Mouse (Mus musculus) layer of hippocampus, postnatal 25 days (tissue): ENCODE results near the gene Tmem260. TPM values are rescaled to one million over a fixed set of nuclear protein-coding genes. Genes with fewer than 3 reads are reported as not detected.

Experiments used
- DNase-seq, 2 experiments: peaks; one replicate each; pipeline ENCODE4 v3.0.0; 2022; ENCODE audit warnings: mixed read lengths in 2 of 2, low spot score in 1 of 2; ENCODE audit errors: extremely low spot score in 1 of 2
- total RNA-seq, 2 experiments: library from RNA; stranded (reverse); gene quantifications; 2 replicates each; pipeline ENCODE4 v1.2.3; 2021

The Tmem260 gene
- total RNA-seq, result 10 to 100 TPM; 22.3 to 25.0 TPM

GRCm38 (mm10) chr14:48445984-48446683 lies at the start of gene Tmem260:
TSS of gene Tmem260 (plus strand) at chr14:48446124.
- DNase-seq, result peak; percentile 93 to 99

GRCm38 (mm10) chr14:48406086-48406485 lies 39.8 kb upstream of the Tmem260 start:
- no peak for DNase-seq

GRCm38 (mm10) chr14:48417064-48417463 lies 28.9 kb upstream of the Tmem260 start:
- no peak for DNase-seq

- DNase-seq, result no peak
Observed at GRCm38 (mm10) chr14:48418264-48418663, 27.7 kb upstream of the Tmem260 start.

- DNase-seq, result no peak
Observed at GRCm38 (mm10) chr14:48418672-48419071, 27.3 kb upstream of the Tmem260 start.

- DNase-seq, result no peak
Observed at GRCm38 (mm10) chr14:48421476-48421875, 24.4 kb upstream of the Tmem260 start.

- DNase-seq, result no peak
Observed at GRCm38 (mm10) chr14:48421996-48422395, 23.9 kb upstream of the Tmem260 start.

GRCm38 (mm10) chr14:48422436-48422835 lies 23.5 kb upstream of the Tmem260 start:
- DNase-seq, result no peak

- DNase-seq, result no peak
Observed at GRCm38 (mm10) chr14:48422901-48423300, 23.0 kb upstream of the Tmem260 start.

- no peak for DNase-seq
Observed at GRCm38 (mm10) chr14:48431978-48432377, 13.9 kb upstream of the Tmem260 start.

- no peak for DNase-seq
Observed at GRCm38 (mm10) chr14:48443796-48444195, 2.1 kb upstream of the Tmem260 start.

- DNase-seq, result no peak
Observed at GRCm38 (mm10) chr14:48451966-48452407, 6.1 kb downstream of the Tmem260 start.

GRCm38 (mm10) chr14:48453411-48453810 lies 7.5 kb downstream of the Tmem260 start:
- DNase-seq, result no peak

GRCm38 (mm10) chr14:48456305-48457092 lies 10.6 kb downstream of the Tmem260 start:
- DNase-seq, result no peak

- DNase-seq, result no peak
Observed at GRCm38 (mm10) chr14:48457288-48457938, 11.5 kb downstream of the Tmem260 start.

- DNase-seq, result no peak
Observed at GRCm38 (mm10) chr14:48458901-48459300, 13.0 kb downstream of the Tmem260 start.

GRCm38 (mm10) chr14:48468339-48468738 lies 22.4 kb downstream of the Tmem260 start:
- DNase-seq, result no peak

- DNase-seq, result no peak
Observed at GRCm38 (mm10) chr14:48470742-48471487, 25.0 kb downstream of the Tmem260 start.

GRCm38 (mm10) chr14:48472179-48472578 lies 26.3 kb downstream of the Tmem260 start:
- peak; percentile 35 to 49 for DNase-seq

- DNase-seq, result no peak
Observed at GRCm38 (mm10) chr14:48475370-48475769, 29.4 kb downstream of the Tmem260 start.
